8 mouse cellular contexts compared by ENCODE assay signal in genomic region chr2:125624127-125624685, GRCm38 (mm10). TPM values are rescaled to one million over a fixed set of nuclear protein-coding genes. Genes with fewer than 3 reads are reported as not detected.
DNase-seq lines count a peak whose midpoint lies in the region; ATAC-seq and TF ChIP-seq lines count a peak whose summit lies in the region.

No protein-coding gene starts in this region.

- TF ChIP-seq CTCF in layer of hippocampus, adult 2 months (conservative IDR thresholded peaks at IDR 0.05), result no peak
- no peak for TF ChIP-seq CTCF in bone marrow, adult 2 months (IDR thresholded peaks at IDR 0.05; ENCODE audit: control insufficient read depth, insufficient read depth, low read length)

- H3K36me3 ChIP-seq in hindbrain, embryonic 14.5 days (replicated peaks; ENCODE audit: control insufficient read depth, insufficient read depth), result peaks cover 12% of the 10 kb centered on the region
- H3K36me3 ChIP-seq in midbrain, embryonic 14.5 days (ENCODE audit: control insufficient read depth, insufficient read depth, low read length), result 0 out of 2 replicates have a peak, but pooled peaks cover 4% of the 10 kb centered on the region

- peak overlapping the region; percentile 66 for H3K4me2 ChIP-seq in hindbrain, embryonic 14.5 days (replicated peaks)
- peak overlapping the region; percentile 76 for H3K4me2 ChIP-seq in midbrain, embryonic 14.5 days (ENCODE audit: low read length)

- no peak for TF ChIP-seq POLR2A in bone marrow, adult 2 months (IDR thresholded peaks at IDR 0.05; ENCODE audit: borderline replicate concordance, control insufficient read depth, low read depth, low read length)

- 0 out of 2 replicates have a peak overlapping the region, but pooled peaks have one; percentile 43 for H3K27ac ChIP-seq in layer of hippocampus, adult 2 months
- no peak overlapping the region; the same call in 1 of the 2 replicates for H3K27ac ChIP-seq in bone marrow, adult 2 months (ENCODE audit: control insufficient read depth, insufficient read depth, low read depth, low read length, poor library complexity)
- H3K27ac ChIP-seq in hindbrain, embryonic 14.5 days, result no peak overlapping the region
- no peak overlapping the region for H3K27ac ChIP-seq in midbrain, embryonic 14.5 days (replicated peaks; ENCODE audit: low read depth, low read length)

- H3K4me1 ChIP-seq in bone marrow, adult 2 months (ENCODE audit: control insufficient read depth, insufficient read depth, low read length), result no peaks in the 10 kb centered on the region; the same call in 1 of the 2 replicates
- H3K4me1 ChIP-seq in hindbrain, embryonic 14.5 days (replicated peaks; ENCODE audit: control insufficient read depth, insufficient read depth, low read length), result peaks cover 11% of the 10 kb centered on the region
- H3K4me1 ChIP-seq in midbrain, embryonic 14.5 days (ENCODE audit: control insufficient read depth, insufficient read depth, low read length), result peaks cover 5% of the 10 kb centered on the region; the same call in 1 of the 2 replicates

- peak overlapping the region; percentile 59 for H3K9ac ChIP-seq in hindbrain, embryonic 14.5 days
- peak overlapping the region; percentile 64 for H3K9ac ChIP-seq in midbrain, embryonic 14.5 days (replicated peaks; ENCODE audit: low read length)

- no peaks in the 10 kb centered on the region for H3K9me3 ChIP-seq in hindbrain, embryonic 14.5 days (ENCODE audit: control insufficient read depth, low read length)
- H3K9me3 ChIP-seq in midbrain, embryonic 14.5 days (ENCODE audit: control insufficient read depth, low read length), result no peaks in the 10 kb centered on the region

- H3K4me3 ChIP-seq in layer of hippocampus, adult 2 months, result peak overlapping the region; percentile 81
- peak overlapping the region; percentile 96 for H3K4me3 ChIP-seq in bone marrow, adult 2 months (replicated peaks; ENCODE audit: control insufficient read depth, low read depth, low read length)
- H3K4me3 ChIP-seq in hindbrain, embryonic 14.5 days (replicated peaks; ENCODE audit: low read length), result peak overlapping the region; percentile 59
- H3K4me3 ChIP-seq in midbrain, embryonic 14.5 days (replicated peaks; ENCODE audit: low read depth, low read length), result peak overlapping the region; percentile 80

- WGBS in bone marrow, adult 2 months, result 5% methylated on average over 9 of the region's 9 CpGs
- WGBS in hindbrain, embryonic 14.5 days, result 17% methylated on average over 9 of the region's 9 CpGs
- 20% methylated on average over 9 of the region's 9 CpGs for WGBS in midbrain, embryonic 14.5 days

- no peaks in the 10 kb centered on the region for H3K27me3 ChIP-seq in hindbrain, embryonic 14.5 days (ENCODE audit: control insufficient read depth, insufficient read depth, low read length)
- no peaks in the 10 kb centered on the region for H3K27me3 ChIP-seq in midbrain, embryonic 14.5 days (ENCODE audit: control insufficient read depth, insufficient read depth, low read length)

- DNase-seq in layer of hippocampus, adult 2 months (ENCODE audit: low spot score in 2 of 2), result no peak
- DNase-seq in layer of hippocampus, adult 11-12 months (ENCODE audit: low spot score), result no peak
- no peak for DNase-seq in hindbrain, embryonic 14.5 days (ENCODE audit: low spot score)
- DNase-seq in midbrain, embryonic 14.5 days, result no peak
- no peak for DNase-seq in left cerebral cortex, adult 11 months (ENCODE audit: low spot score)
- DNase-seq in layer of hippocampus, adult 8-10 months (ENCODE audit: low spot score in 2 of 2), result no peak
- no peak for DNase-seq in ovary, postnatal 14 days (ENCODE audit: low spot score)

- no peak for ATAC-seq in hindbrain, embryonic 14.5 days (ENCODE audit: low FRiP score)
- ATAC-seq in midbrain, embryonic 14.5 days (ENCODE audit: low FRiP score, low TSS enrichment), result no peak

RNA-seq across cellular contexts. Expression of gene Cep152, which starts 0.7 kb away (rescaled TPM):
- 1 to 10 TPM; 3.2 to 4.1 TPM for total RNA-seq in layer of hippocampus, adult 2 months (2021)
- 9.6 and 12.9 TPM in 2 replicates for polyA plus RNA-seq in bone marrow, adult 2 months (2011; ENCODE audit: insufficient read depth, insufficient read length, low replicate concordance, missing spikeins)
- 2.8 and 3.2 TPM in 2 replicates for polyA plus RNA-seq in hindbrain, embryonic 14.5 days (2014; fragmentation: Nextera tagmentation; extraction: Ambion mirVana)
- 2.2 and 3.9 TPM in 2 replicates for polyA plus RNA-seq in midbrain, embryonic 14.5 days (2014; fragmentation: Nextera tagmentation; extraction: Ambion mirVana)
- 1 to 10 TPM; 3.4 to 4.2 (median 3.9) TPM for total RNA-seq in layer of hippocampus, adult 8-10 months (2022)

RNA-seq across cellular contexts. Expression of gene Eid1, which starts 48.7 kb away (rescaled TPM):
- 100 to 1,000 TPM; 246 to 261 TPM for total RNA-seq in layer of hippocampus, adult 2 months (2021)
- 52.8 and 67.1 TPM in 2 replicates for polyA plus RNA-seq in bone marrow, adult 2 months (2011; ENCODE audit: insufficient read depth, insufficient read length, low replicate concordance, missing spikeins)
- 552 and 600 TPM in 2 replicates for polyA plus RNA-seq in hindbrain, embryonic 14.5 days (2014; fragmentation: Nextera tagmentation; extraction: Ambion mirVana)
- polyA plus RNA-seq in midbrain, embryonic 14.5 days (2014; fragmentation: Nextera tagmentation; extraction: Ambion mirVana), result 543 and 574 TPM in 2 replicates
- 100 to 1,000 TPM; 230 to 253 (median 230) TPM for total RNA-seq in layer of hippocampus, adult 8-10 months (2022)
